Mouse (Mus musculus) frontal cortex, adult 2 months (tissue): ENCODE results near the gene Sesn2. TPM values are rescaled to one million over a fixed set of nuclear protein-coding genes. Genes with fewer than 3 reads are reported as not detected.

ENCODE experiments used
- polyA plus RNA-seq: library from polyadenylated mRNA; depleted of rRNA; stranded (reverse); fragments of >200 nt; gene quantifications from 2 replicates; pipeline ENCODE4 v1.2.3, GENCODE M21; 2012; rRNA removed

The Sesn2 gene
- polyA plus RNA-seq, 1 experiment = 9.2 TPM

Other genes starting within 250 kb of the Sesn2 start
- 20.7 and 21.6 TPM in 2 replicates for gene Gmeb1, start 248.9 kb downstream of the Sesn2 start, polyA plus RNA-seq
- gene Taf12, start 236.1 kb downstream of the Sesn2 start, polyA plus RNA-seq = 16.7 and 17.9 TPM in 2 replicates
- gene Rab42, start 207.1 kb downstream of the Sesn2 start, polyA plus RNA-seq = 2.8 and 3.9 TPM in 2 replicates
- gene Trnau1ap, start 181.0 kb downstream of the Sesn2 start, polyA plus RNA-seq = 17.4 and 18.4 TPM in 2 replicates
- 9.5 and 11.1 TPM in 2 replicates for gene Rcc1, start 156.9 kb downstream of the Sesn2 start, polyA plus RNA-seq
- 6.3 and 7.2 TPM in 2 replicates for gene Phactr4, start 88.0 kb downstream of the Sesn2 start, polyA plus RNA-seq
- gene Med18, start 46.6 kb downstream of the Sesn2 start, polyA plus RNA-seq = 6.2 and 6.7 TPM in 2 replicates
- gene Atpif1, start 23.2 kb upstream of the Sesn2 start, polyA plus RNA-seq = 869 and 938 TPM in 2 replicates
- 143 and 159 TPM in 2 replicates for gene Dnajc8, start 25.0 kb upstream of the Sesn2 start, polyA plus RNA-seq
- gene Ptafr, start 53.6 kb upstream of the Sesn2 start, polyA plus RNA-seq = 1.0 and 1.6 TPM in 2 replicates
- 24.1 and 24.4 TPM in 2 replicates for gene Eya3, start 128.5 kb upstream of the Sesn2 start, polyA plus RNA-seq
- gene Xkr8, start 222.0 kb upstream of the Sesn2 start, polyA plus RNA-seq = 3.0 and 4.1 TPM in 2 replicates
- 2.2 and 3.1 TPM in 2 replicates for gene Smpdl3b, start 246.8 kb upstream of the Sesn2 start, polyA plus RNA-seq